Comparison of ENCODE assay signal across 10 mouse cellular contexts in the genomic region with DNA sequence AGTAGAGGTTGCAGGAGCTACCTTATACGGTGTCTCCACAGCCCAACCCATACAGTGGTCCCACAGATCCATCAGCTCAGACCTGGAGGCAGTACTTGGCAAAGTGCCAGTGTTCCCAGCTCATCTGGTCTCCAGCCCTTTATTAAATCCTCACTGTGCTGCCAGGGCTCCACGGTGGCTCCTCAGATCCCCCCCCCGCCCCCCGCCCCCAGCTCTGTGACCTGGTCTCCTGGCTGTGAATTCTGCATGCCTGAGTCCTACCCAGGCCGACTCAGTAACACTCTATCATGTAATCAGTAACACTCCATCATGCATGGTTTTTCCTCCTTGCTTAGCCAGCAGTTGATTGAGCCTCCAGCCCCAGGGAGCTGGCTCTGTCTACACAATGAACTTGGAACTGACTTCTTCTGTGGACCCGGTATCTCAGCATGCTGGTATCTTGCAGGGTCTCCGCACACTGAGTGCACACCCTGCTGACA.
A peak's percentile ranks its signal among the peaks of the same experiment; 100 is the strongest.
DNase-seq lines count a peak whose midpoint lies in the region; ATAC-seq and TF ChIP-seq lines count a peak whose summit lies in the region.
"Had no signal": no experiment of that assay in that cellular context is flagged by ENCODE, and none has a peak within 500 bp of the region (broad histone marks: within the 10 kb centered on the region; RNA-seq: fewer than 3 reads in every experiment).

No protein-coding gene starts in this region.

- H3K79me2 ChIP-seq in heart, adult 2 months (replicated peaks; ENCODE audit: control insufficient read depth, insufficient read depth, low read length), result no peaks in the 10 kb centered on the region

- H3K4me2 ChIP-seq in heart, embryonic 14.5 days (ENCODE audit: low read length), result peak overlapping the region; percentile 25; the same call in 1 of the 2 replicates
- no peak overlapping the region for H3K4me2 ChIP-seq in midbrain, embryonic 12.5 days (replicated peaks)
- H3K4me2 ChIP-seq in intestine, embryonic 15.5 days (replicated peaks), result no peak overlapping the region
- no peak overlapping the region for H3K4me2 ChIP-seq in stomach, embryonic 16.5 days (ENCODE audit: low read depth, low read length)

- no peaks in the 10 kb centered on the region for H3K9me3 ChIP-seq in heart, embryonic 14.5 days (ENCODE audit: control insufficient read depth, low read length)
- no peaks in the 10 kb centered on the region for H3K9me3 ChIP-seq in midbrain, embryonic 12.5 days
- H3K9me3 ChIP-seq in midbrain, embryonic 10.5 days (replicated peaks), result no peaks in the 10 kb centered on the region
- H3K9me3 ChIP-seq in intestine, embryonic 15.5 days, result no peaks in the 10 kb centered on the region
- H3K9me3 ChIP-seq in stomach, embryonic 16.5 days (replicated peaks; ENCODE audit: control insufficient read depth, low read length), result no peaks in the 10 kb centered on the region
- H3K9me3 ChIP-seq: megakaryocyte, embryonic 14.5 days had no signal

- DNase-seq in heart, adult 2 months, result no peak
- no peak for DNase-seq in midbrain, embryonic 10.5 days (ENCODE audit: low spot score)
- no peak for DNase-seq in urinary bladder, postnatal 10 days (ENCODE audit: low spot score)
- DNase-seq in urinary bladder, postnatal 4 days (ENCODE audit: low spot score in 2 of 2), result no peak
- DNase-seq: thymus, adult 2 months had no signal

- no peak overlapping the region for H3K4me3 ChIP-seq in heart, embryonic 14.5 days (ENCODE audit: control insufficient read depth in 1 of 2, insufficient read depth in 1 of 2, low read depth in 1 of 2, low read length in 2 of 2)
- no peak overlapping the region for H3K4me3 ChIP-seq in heart, adult 2 months
- H3K4me3 ChIP-seq in midbrain, embryonic 12.5 days, result no peak overlapping the region
- no peak overlapping the region for H3K4me3 ChIP-seq in midbrain, embryonic 10.5 days
- H3K4me3 ChIP-seq in intestine, embryonic 15.5 days (replicated peaks), result no peak overlapping the region
- no peak overlapping the region for H3K4me3 ChIP-seq in stomach, embryonic 16.5 days (replicated peaks; ENCODE audit: low read length)

- no peaks in the 10 kb centered on the region for H3K27me3 ChIP-seq in heart, embryonic 14.5 days (ENCODE audit: control insufficient read depth, insufficient read depth, low read length)
- no peaks in the 10 kb centered on the region for H3K27me3 ChIP-seq in heart, adult 2 months (ENCODE audit: control insufficient read depth, insufficient read depth, low read length)
- 0 out of 2 replicates have a peak, but pooled peaks cover 7% of the 10 kb centered on the region for H3K27me3 ChIP-seq in midbrain, embryonic 12.5 days
- peaks cover 7% of the 10 kb centered on the region; the same call in 1 of the 2 replicates for H3K27me3 ChIP-seq in midbrain, embryonic 10.5 days (ENCODE audit: low read depth, poor library complexity, severe bottlenecking)
- H3K27me3 ChIP-seq in intestine, embryonic 15.5 days (replicated peaks), result no peaks in the 10 kb centered on the region
- H3K27me3 ChIP-seq in stomach, embryonic 16.5 days (ENCODE audit: control insufficient read depth, insufficient read depth, low read length), result no peaks in the 10 kb centered on the region

- H3K36me3 ChIP-seq in heart, embryonic 14.5 days (ENCODE audit: control insufficient read depth, insufficient read depth, low read length), result no peaks in the 10 kb centered on the region
- H3K36me3 ChIP-seq in heart, adult 2 months (ENCODE audit: control insufficient read depth, insufficient read depth, low read length), result no peaks in the 10 kb centered on the region
- H3K36me3 ChIP-seq in midbrain, embryonic 12.5 days, result no peaks in the 10 kb centered on the region
- H3K36me3 ChIP-seq in midbrain, embryonic 10.5 days, result no peaks in the 10 kb centered on the region
- H3K36me3 ChIP-seq in intestine, embryonic 15.5 days, result no peaks in the 10 kb centered on the region
- no peaks in the 10 kb centered on the region for H3K36me3 ChIP-seq in stomach, embryonic 16.5 days (ENCODE audit: control insufficient read depth, insufficient read depth, low read length)

- intact Hi-C loops in heart, adult 2 months (cut with DNase I), result no loop called here

- no peak for TF ChIP-seq EP300 in heart, adult 2 months (IDR thresholded peaks at IDR 0.05; ENCODE audit: insufficient read depth, low read depth, low read length)

- peak overlapping the region; percentile 38 to 47; a peak in 3 of 4 replicates for H3K27ac ChIP-seq in heart, embryonic 14.5 days (replicated peaks in 1 of 2; ENCODE audit: control insufficient read depth in 1 of 2, insufficient read depth in 1 of 2, low read depth in 2 of 2, low read length in 2 of 2)
- no peak overlapping the region for H3K27ac ChIP-seq in heart, adult 2 months
- no peak overlapping the region for H3K27ac ChIP-seq in midbrain, embryonic 12.5 days (replicated peaks)
- no peak overlapping the region for H3K27ac ChIP-seq in midbrain, embryonic 10.5 days (replicated peaks)
- H3K27ac ChIP-seq in intestine, embryonic 15.5 days, result no peak overlapping the region
- H3K27ac ChIP-seq in stomach, embryonic 16.5 days (ENCODE audit: low read length), result no peak overlapping the region

- WGBS in heart, embryonic 14.5 days, result 27% methylated on average over 7 of the region's 7 CpGs
- 50% methylated on average over 7 of the region's 7 CpGs for WGBS in heart, adult 2 months
- 67% methylated on average over 7 of the region's 7 CpGs for WGBS in midbrain, embryonic 12.5 days
- 89% methylated on average over 7 of the region's 7 CpGs for WGBS in midbrain, embryonic 10.5 days
- WGBS in intestine, embryonic 15.5 days, result 48% methylated on average over 7 of the region's 7 CpGs
- WGBS in stomach, embryonic 16.5 days, result 43% methylated on average over 7 of the region's 7 CpGs

- H3K4me1 ChIP-seq in heart, embryonic 14.5 days (ENCODE audit: control insufficient read depth in 2 of 2, insufficient read depth in 2 of 2, low read length in 2 of 2), result peaks cover 10 to 13% of the 10 kb centered on the region in 2 experiments
- peaks cover 2% of the 10 kb centered on the region; the same call in 1 of the 2 replicates for H3K4me1 ChIP-seq in heart, adult 2 months (ENCODE audit: control insufficient read depth, insufficient read depth, low read length)
- peaks cover 5% of the 10 kb centered on the region; the same call in 1 of the 2 replicates for H3K4me1 ChIP-seq in midbrain, embryonic 12.5 days
- H3K4me1 ChIP-seq in midbrain, embryonic 10.5 days, result peaks cover 10% of the 10 kb centered on the region
- peaks cover 2% of the 10 kb centered on the region; the same call in 1 of the 2 replicates for H3K4me1 ChIP-seq in intestine, embryonic 15.5 days (replicated peaks)
- peaks cover 7% of the 10 kb centered on the region; the same call in 1 of the 2 replicates for H3K4me1 ChIP-seq in stomach, embryonic 16.5 days (ENCODE audit: control insufficient read depth, insufficient read depth, low read length)
- H3K4me1 ChIP-seq: megakaryocyte, embryonic 14.5 days had no signal

- no peak overlapping the region for H3K9ac ChIP-seq in heart, embryonic 14.5 days (ENCODE audit: low read length)
- no peak overlapping the region for H3K9ac ChIP-seq in heart, adult 2 months (ENCODE audit: low read depth, low read length)
- no peak overlapping the region for H3K9ac ChIP-seq in midbrain, embryonic 12.5 days (replicated peaks)
- H3K9ac ChIP-seq in intestine, embryonic 15.5 days, result no peak overlapping the region
- no peak overlapping the region for H3K9ac ChIP-seq in stomach, embryonic 16.5 days (ENCODE audit: low read length)

- ATAC-seq in heart, embryonic 14.5 days (ENCODE audit: insufficient number of reproducible peaks, insufficient read depth, low FRiP score, low read depth), result peak; percentile 73
- peak; percentile 56 for ATAC-seq in midbrain, embryonic 12.5 days (ENCODE audit: low FRiP score, low read depth)
- peak; percentile 66; the same call in 1 of the 2 replicates for ATAC-seq in intestine, embryonic 15.5 days
- peak; percentile 83; the same call in 1 of the 2 replicates for ATAC-seq in stomach, embryonic 16.5 days (ENCODE audit: insufficient read depth, low FRiP score)

- no peak for TF ChIP-seq CTCF in heart, adult 2 months (IDR thresholded peaks at IDR 0.05)

- no peak for TF ChIP-seq POLR2A in heart, adult 2 months (IDR thresholded peaks at IDR 0.05; ENCODE audit: insufficient read depth, low read depth, low read length)

Comparison
In these comparisons a context has a peak if more than half of its experiments do, and no peak if none do; other contexts are left out.
1. H3K27ac ChIP-seq: peak in heart, embryonic 14.5 days (2 of 2); none in heart, adult 2 months (single experiment), midbrain, embryonic 12.5 days (single experiment), midbrain, embryonic 10.5 days (single experiment), intestine, embryonic 15.5 days (single experiment) and stomach, embryonic 16.5 days (single experiment).
2. Peak in every context shown above with its lines, with median percentiles within 50 percentile points of each other: ATAC-seq.